Mouse (Mus musculus) intestine, embryonic 16.5 days (tissue): ENCODE results near the gene Tas1r2. TPM values are rescaled to one million over a fixed set of nuclear protein-coding genes. Genes with fewer than 3 reads are reported as not detected.

Experiments used
- ATAC-seq: fragments of 200-750 bp; cut with Nextera tagmentation; 2 replicates; pipeline ENCODE4 v1.8.0; 2017; ENCODE audit warnings: moderate TSS enrichment, moderate library complexity
- H3K27ac ChIP-seq: fragments of 300-500 bp; sonication (generic); 2 replicates; pipeline ENCODE4 v1.5.1; 2014; ENCODE audit warnings: mild to moderate bottlenecking, low read length
- H3K27me3 ChIP-seq: fragments of 300-500 bp; sonication (generic); replicated peaks from 2 replicates; pipeline ENCODE4 v1.6.1; 2014; ENCODE audit warnings: low read length, control low read depth, mixed read lengths; ENCODE audit not compliant: control insufficient read depth, insufficient read depth
- H3K36me3 ChIP-seq: fragments of 300-500 bp; sonication (generic); 2 replicates; pipeline ENCODE4 v1.6.1; 2014; ENCODE audit warnings: low read length, control low read depth; ENCODE audit not compliant: control insufficient read depth, insufficient read depth
- H3K4me1 ChIP-seq: fragments of 300-500 bp; sonication (generic); 2 replicates; pipeline ENCODE4 v1.6.1; 2014; ENCODE audit warnings: low read length, control low read depth, mixed read lengths; ENCODE audit not compliant: control insufficient read depth, insufficient read depth
- H3K4me2 ChIP-seq: fragments of 300-500 bp; sonication (generic); 2 replicates; pipeline ENCODE4 v1.6.1; 2014; ENCODE audit warnings: low read depth, low read length, control low read depth
- H3K4me3 ChIP-seq: fragments of 300-500 bp; sonication (generic); 2 replicates; pipeline ENCODE4 v1.5.1; 2014; ENCODE audit warnings: mild to moderate bottlenecking, low read length
- H3K9ac ChIP-seq: fragments of 300-500 bp; sonication (generic); 2 replicates; pipeline ENCODE4 v1.6.1; 2014; ENCODE audit warnings: low read depth, low read length
- H3K9me3 ChIP-seq: fragments of 300-500 bp; sonication (generic); 2 replicates; pipeline ENCODE4 v1.6.1; 2016; ENCODE audit warnings: low read length, control low read depth; ENCODE audit not compliant: control insufficient read depth
- WGBS: fragments of 180-500 bp; shearing (Covaris S2); extraction: QIAGEN DNeasy Blood & Tissue Kit; methylation state at CpG from one replicate; pipeline ENCODE4 v1.1.7; 2014; 5-methylcytosine and 5-hydroxymethylcytosine counted together
- polyA plus RNA-seq: library from polyadenylated mRNA; unstranded; fragments of >200 nt; fragmentation: Nextera tagmentation; extraction: Ambion mirVana; gene quantifications from 2 replicates; pipeline ENCODE4 v1.2.1, GENCODE M21; 2015

Tas1r2 gene
- polyA plus RNA-seq: not detected in 2 replicates

DNA sequence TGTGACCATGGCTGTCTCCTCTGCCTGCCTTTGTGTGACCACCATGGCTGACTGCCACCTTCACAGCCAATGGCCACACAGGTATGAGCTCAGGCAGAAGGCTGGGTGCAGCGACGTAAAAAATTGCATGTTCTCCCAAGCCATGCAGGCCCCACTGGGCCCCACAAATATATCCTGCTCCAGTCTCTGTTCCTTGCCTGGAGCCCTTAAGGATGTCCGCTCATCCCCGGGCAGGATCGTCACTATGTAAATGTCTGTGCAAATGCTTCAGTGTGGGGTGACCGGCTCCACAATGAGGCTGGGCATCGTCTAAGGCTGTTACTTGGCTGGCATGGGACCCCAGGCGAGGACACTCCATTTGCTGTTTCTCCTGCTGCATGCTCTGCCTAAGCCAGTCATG, at the start of gene Tas1r2:
Gene Tas1r2, plus strand, starts transcription at position 301 of the 400 bp plus-strand sequence.
- Histone ChIP-seq H3K27ac (no peak within 1 kb of the TSS), H3K4me3 (no peak within 1 kb of the TSS), H3K36me3 (no peaks in the 10 kb centered on the region), H3K9ac (no peak within 1 kb of the TSS), H3K27me3 (no peaks in the 10 kb centered on the region), H3K4me1 (peaks cover 13% of the 10 kb centered on the region), H3K4me2 (no peak within 1 kb of the TSS), H3K9me3 (no peaks in the 10 kb centered on the region)
- ATAC-seq: no peak
- 78% methylated on average over 8 of the region's 8 CpGs for WGBS

- no peak overlapping the region for H3K27ac ChIP-seq
- no peak overlapping the region for H3K4me2 ChIP-seq
- 89% methylated on average over 11 of the region's 11 CpGs for WGBS
- no peak overlapping the region for H3K4me3 ChIP-seq
- H3K4me1 ChIP-seq: peaks cover 23% of the 10 kb centered on the region
- H3K9ac ChIP-seq: no peak overlapping the region
- no peaks in the 10 kb centered on the region for H3K27me3 ChIP-seq
- no peaks in the 10 kb centered on the region for H3K36me3 ChIP-seq
- H3K9me3 ChIP-seq: no peaks in the 10 kb centered on the region
- ATAC-seq: no peak
These were observed 48.1 kb upstream of the Tas1r2 start for GRCm38 (mm10) chr4:139605216-139605615.

- no peak overlapping the region for H3K4me3 ChIP-seq
- H3K36me3 ChIP-seq: no peaks in the 10 kb centered on the region
- no peak overlapping the region for H3K9ac ChIP-seq
- no peak overlapping the region for H3K27ac ChIP-seq
- peaks cover 18% of the 10 kb centered on the region for H3K4me1 ChIP-seq
- H3K4me2 ChIP-seq: no peak overlapping the region
- H3K27me3 ChIP-seq: no peaks in the 10 kb centered on the region
- 93% methylated on average over 5 of the region's 5 CpGs for WGBS
- no peaks in the 10 kb centered on the region for H3K9me3 ChIP-seq
- no peak for ATAC-seq
These were observed 46.6 kb upstream of the Tas1r2 start for GRCm38 (mm10) chr4:139606732-139607131.

DNA sequence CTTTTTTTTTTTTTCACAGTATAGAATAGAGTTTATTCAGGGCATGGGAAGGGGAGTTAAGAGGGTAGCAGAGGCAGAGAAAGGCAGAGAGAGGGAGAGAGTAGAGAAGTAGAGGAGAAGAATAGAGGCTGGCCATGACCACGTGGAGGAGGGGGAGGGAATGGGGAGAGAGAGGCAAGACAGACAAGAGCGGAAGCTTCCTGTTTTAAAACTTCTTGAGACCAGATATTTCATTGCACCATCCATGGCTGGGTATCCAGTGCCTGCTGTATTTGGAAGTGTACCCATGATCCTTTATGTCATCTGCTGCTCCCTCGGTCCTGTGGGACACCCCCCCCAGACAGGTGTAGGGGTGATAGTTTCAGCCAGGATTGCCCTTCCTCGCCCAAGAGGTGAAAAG, 44.4 kb upstream of the Tas1r2 start:
- no peak overlapping the region for H3K4me2 ChIP-seq
- ATAC-seq: no peak
- H3K9me3 ChIP-seq: 0 out of 2 replicates have a peak, but pooled peaks cover 4% of the 10 kb centered on the region
- no peak overlapping the region for H3K9ac ChIP-seq
- H3K4me3 ChIP-seq: no peak overlapping the region
- H3K27ac ChIP-seq: no peak overlapping the region
- H3K36me3 ChIP-seq: 0 out of 2 replicates have a peak, but pooled peaks cover 6% of the 10 kb centered on the region
- H3K27me3 ChIP-seq: no peaks in the 10 kb centered on the region
- WGBS: 71% methylated on average over 4 of the region's 4 CpGs
- no peaks in the 10 kb centered on the region for H3K4me1 ChIP-seq

GRCm38 (mm10) chr4:139610954-139611353, 42.4 kb upstream of the Tas1r2 start:
- Histone ChIP-seq H3K4me2 (no peak overlapping the region), H3K27me3 (no peaks in the 10 kb centered on the region), H3K9me3 (0 out of 2 replicates have a peak, but pooled peaks cover 4% of the 10 kb centered on the region), H3K36me3 (0 out of 2 replicates have a peak, but pooled peaks cover 6% of the 10 kb centered on the region), H3K4me3 (no peak overlapping the region), H3K27ac (peak overlapping the region; percentile 21; the same call in 1 of the 2 replicates), H3K9ac (no peak overlapping the region), H3K4me1 (0 out of 2 replicates have a peak, but pooled peaks cover 1% of the 10 kb centered on the region)
- no peak for ATAC-seq
- 71% methylated on average over 6 of the region's 6 CpGs for WGBS

DNA sequence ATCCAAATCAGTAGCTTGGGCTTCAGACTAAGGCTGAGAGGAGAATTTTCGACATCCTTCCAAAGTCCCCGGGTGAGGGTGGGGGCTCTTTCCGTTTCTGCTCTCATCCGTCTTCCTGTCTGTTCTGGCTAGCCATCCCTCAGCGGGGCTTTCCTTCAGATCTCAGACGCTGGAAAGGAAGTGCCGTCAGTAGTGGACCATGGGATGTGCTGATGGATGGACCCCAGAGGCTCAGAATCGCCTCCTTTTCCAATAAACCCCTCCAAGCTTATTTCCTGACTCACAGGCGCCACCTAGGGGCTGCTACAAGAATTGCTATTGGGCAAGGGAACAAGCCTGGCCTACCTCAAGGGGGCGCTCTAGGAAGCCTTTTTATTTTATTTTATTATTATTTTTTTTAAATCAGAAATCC, 41.8 kb upstream of the Tas1r2 start:
- Histone ChIP-seq H3K36me3 (0 out of 2 replicates have a peak, but pooled peaks cover 6% of the 10 kb centered on the region), H3K27ac (0 out of 2 replicates have a peak overlapping the region, but pooled peaks have one; percentile 13), H3K4me1 (0 out of 2 replicates have a peak, but pooled peaks cover 4% of the 10 kb centered on the region), H3K4me2 (0 out of 2 replicates have a peak overlapping the region, but pooled peaks have one; percentile 6), H3K27me3 (no peaks in the 10 kb centered on the region), H3K9me3 (0 out of 2 replicates have a peak, but pooled peaks cover 4% of the 10 kb centered on the region), H3K4me3 (no peak overlapping the region), H3K9ac (no peak overlapping the region)
- peak; percentile 67; the same call in 1 of the 2 replicates for ATAC-seq
- 8% methylated on average over 10 of the region's 10 CpGs for WGBS

GRCm38 (mm10) chr4:139614524-139615260, 38.6 kb upstream of the Tas1r2 start:
- Histone ChIP-seq H3K4me1 (0 out of 2 replicates have a peak, but pooled peaks cover 4% of the 10 kb centered on the region), H3K27ac (no peak overlapping the region), H3K9ac (no peak overlapping the region), H3K27me3 (no peaks in the 10 kb centered on the region), H3K9me3 (0 out of 2 replicates have a peak, but pooled peaks cover 4% of the 10 kb centered on the region), H3K4me2 (no peak overlapping the region), H3K4me3 (no peak overlapping the region), H3K36me3 (peaks cover 6% of the 10 kb centered on the region; the same call in 1 of the 2 replicates)
- ATAC-seq: no peak
- WGBS: 87% methylated on average over 21 of the region's 21 CpGs

- peaks cover 6% of the 10 kb centered on the region; the same call in 1 of the 2 replicates for H3K36me3 ChIP-seq
- H3K4me1 ChIP-seq: 0 out of 2 replicates have a peak, but pooled peaks cover 4% of the 10 kb centered on the region
- H3K9me3 ChIP-seq: 0 out of 2 replicates have a peak, but pooled peaks cover 4% of the 10 kb centered on the region
- peak overlapping the region; percentile 54; the same call in 1 of the 2 replicates for H3K27ac ChIP-seq
- H3K4me3 ChIP-seq: peak overlapping the region; percentile 51
- no peaks in the 10 kb centered on the region for H3K27me3 ChIP-seq
- ATAC-seq: peak; percentile 94
- WGBS: 17% methylated on average over 24 of the region's 24 CpGs
- H3K4me2 ChIP-seq: peak overlapping the region; percentile 61
- peak overlapping the region; percentile 69 for H3K9ac ChIP-seq
These were observed 36.9 kb upstream of the Tas1r2 start for GRCm38 (mm10) chr4:139616276-139617000.

- peak overlapping the region; percentile 61 for H3K4me2 ChIP-seq
- H3K27me3 ChIP-seq: no peaks in the 10 kb centered on the region
- H3K4me3 ChIP-seq: peak overlapping the region; percentile 51
- H3K9me3 ChIP-seq: 0 out of 2 replicates have a peak, but pooled peaks cover 4% of the 10 kb centered on the region
- ATAC-seq: 0 out of 2 replicates have a peak, but pooled peaks have one; percentile 6
- 0 out of 2 replicates have a peak, but pooled peaks cover 4% of the 10 kb centered on the region for H3K4me1 ChIP-seq
- peak overlapping the region; percentile 69; the same call in 1 of the 2 replicates for H3K9ac ChIP-seq
- no peak overlapping the region for H3K27ac ChIP-seq
- WGBS: 59% methylated on average over 3 of the region's 3 CpGs
- H3K36me3 ChIP-seq: peaks cover 6% of the 10 kb centered on the region; the same call in 1 of the 2 replicates
These were observed 36.4 kb upstream of the Tas1r2 start for GRCm38 (mm10) chr4:139617001-139617364.
